Mouse (Mus musculus): ENCODE measurements around the gene Fads2. TPM values are rescaled to one million over a fixed set of nuclear protein-coding genes. Genes with fewer than 3 reads are reported as not detected.

Gene Fads2
- polyA plus RNA-seq, 1 experiment from 2014 or later: 113 TPM

DNA sequence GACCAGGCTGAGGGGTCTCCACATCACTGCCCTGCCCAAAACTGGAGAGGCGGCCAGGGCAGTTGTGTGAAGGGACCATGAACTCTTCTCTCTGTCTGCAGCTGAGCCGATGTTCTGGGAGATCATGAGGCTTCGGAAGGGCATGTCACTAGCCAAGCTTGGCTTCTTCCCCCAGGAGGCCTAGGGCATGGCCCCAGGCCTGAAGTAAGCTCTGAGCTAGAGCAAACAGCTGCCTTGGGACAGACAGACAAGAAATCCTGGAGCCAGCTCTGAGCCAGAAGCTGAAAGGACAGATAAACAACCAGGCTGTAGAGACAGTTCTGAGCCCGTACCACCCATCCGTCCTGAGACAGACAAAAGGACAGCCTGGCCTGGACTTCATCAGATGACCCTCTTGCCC, 67.2 kb downstream of the Fads2 start:
- ATAC-seq (ENCODE audit: low read depth): no peak
- no peaks in the 10 kb centered on the region for H3K9me3 ChIP-seq
- 0 out of 2 replicates have a peak, but pooled peaks cover 3% of the 10 kb centered on the region for H3K36me3 ChIP-seq
- peaks cover 11% of the 10 kb centered on the region; the same call in 1 of the 2 replicates for H3K4me1 ChIP-seq (replicated peaks)
- no peak overlapping the region for H3K9ac ChIP-seq
- no peak overlapping the region for H3K4me2 ChIP-seq
- H3K27ac ChIP-seq (replicated peaks): no peak overlapping the region
- no peaks in the 10 kb centered on the region for H3K27me3 ChIP-seq
- H3K4me3 ChIP-seq: no peak overlapping the region
- WGBS: 88% methylated on average over 5 of the region's 5 CpGs

DNA sequence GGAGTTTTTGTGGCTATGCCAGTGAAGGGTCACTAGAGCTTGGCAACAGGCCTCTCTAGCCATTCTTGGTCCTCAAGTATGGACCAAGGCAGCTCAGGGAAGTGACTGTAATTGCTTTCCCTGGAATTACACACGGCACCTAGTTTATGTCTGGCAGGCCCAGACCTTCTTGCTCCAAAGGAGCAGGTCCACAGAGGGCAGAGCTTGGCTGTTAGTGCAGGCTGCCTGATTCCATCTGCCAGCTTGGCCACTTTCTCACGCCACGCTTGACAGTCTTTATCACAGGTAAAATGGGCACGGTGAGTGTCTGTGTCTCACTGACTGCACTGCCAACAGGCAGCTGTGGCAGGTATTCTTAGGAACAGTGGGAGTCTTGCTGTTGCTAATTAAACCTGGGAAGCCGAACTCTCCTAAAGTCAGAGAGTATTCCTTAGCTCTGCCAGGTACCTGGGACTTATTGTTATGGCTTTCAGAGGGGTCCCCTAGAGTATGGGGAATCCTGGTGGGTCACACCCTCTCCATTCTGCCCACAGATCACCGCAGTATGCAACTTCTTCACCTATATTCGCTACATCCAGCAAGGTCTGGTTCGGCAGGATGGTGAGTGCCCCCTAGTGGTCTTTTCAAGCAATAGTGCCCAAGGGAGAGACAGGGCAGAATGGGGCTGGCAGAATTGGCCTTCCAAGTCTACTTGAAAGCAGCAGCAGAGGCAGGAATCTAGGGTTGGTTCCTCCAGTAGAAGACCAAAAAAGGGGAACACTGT, 68.2 kb downstream of the Fads2 start:
- Histone ChIP-seq H3K9me3 (no peaks in the 10 kb centered on the region), H3K4me3 (no peak overlapping the region), H3K4me1 (replicated peaks) (0 out of 2 replicates have a peak, but pooled peaks cover 3% of the 10 kb centered on the region), H3K9ac (no peak overlapping the region), H3K27me3 (no peaks in the 10 kb centered on the region), H3K4me2 (no peak overlapping the region), H3K27ac (replicated peaks) (no peak overlapping the region), H3K36me3 (0 out of 2 replicates have a peak, but pooled peaks cover 4% of the 10 kb centered on the region)
- WGBS: 44% methylated on average over 8 of the region's 8 CpGs
- ATAC-seq (ENCODE audit: low read depth): peak; percentile 60; the same call in 1 of the 2 replicates

DNA sequence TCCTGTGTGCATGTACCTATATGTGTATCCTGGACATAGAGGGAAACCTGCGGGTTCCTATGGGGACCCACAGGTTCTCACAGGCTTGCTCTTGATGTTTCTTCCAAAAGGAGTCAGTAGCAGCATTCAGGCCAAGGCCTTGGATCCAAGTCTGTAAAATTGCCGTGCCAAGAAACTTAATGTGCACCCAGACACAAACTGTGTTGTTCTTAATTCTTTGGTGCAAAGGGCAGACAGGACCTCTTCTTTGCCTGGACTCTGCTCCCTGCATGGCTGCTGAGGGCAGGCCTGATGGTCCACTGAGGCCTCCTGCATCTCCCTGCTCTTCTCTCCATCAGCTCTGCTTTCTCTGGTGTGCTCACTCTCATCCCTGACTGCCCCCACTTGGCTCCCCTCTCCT, 71.8 kb downstream of the Fads2 start:
- Histone ChIP-seq H3K4me1 (replicated peaks) (peaks cover 12% of the 10 kb centered on the region), H3K4me2 (no peak overlapping the region), H3K9me3 (no peaks in the 10 kb centered on the region), H3K4me3 (no peak overlapping the region), H3K27ac (replicated peaks) (no peak overlapping the region), H3K36me3 (0 out of 2 replicates have a peak, but pooled peaks cover 7% of the 10 kb centered on the region), H3K27me3 (no peaks in the 10 kb centered on the region), H3K9ac (no peak overlapping the region)
- 88% methylated on average over 2 of the region's 2 CpGs for WGBS
- no peak for ATAC-seq (ENCODE audit: low read depth)

DNA sequence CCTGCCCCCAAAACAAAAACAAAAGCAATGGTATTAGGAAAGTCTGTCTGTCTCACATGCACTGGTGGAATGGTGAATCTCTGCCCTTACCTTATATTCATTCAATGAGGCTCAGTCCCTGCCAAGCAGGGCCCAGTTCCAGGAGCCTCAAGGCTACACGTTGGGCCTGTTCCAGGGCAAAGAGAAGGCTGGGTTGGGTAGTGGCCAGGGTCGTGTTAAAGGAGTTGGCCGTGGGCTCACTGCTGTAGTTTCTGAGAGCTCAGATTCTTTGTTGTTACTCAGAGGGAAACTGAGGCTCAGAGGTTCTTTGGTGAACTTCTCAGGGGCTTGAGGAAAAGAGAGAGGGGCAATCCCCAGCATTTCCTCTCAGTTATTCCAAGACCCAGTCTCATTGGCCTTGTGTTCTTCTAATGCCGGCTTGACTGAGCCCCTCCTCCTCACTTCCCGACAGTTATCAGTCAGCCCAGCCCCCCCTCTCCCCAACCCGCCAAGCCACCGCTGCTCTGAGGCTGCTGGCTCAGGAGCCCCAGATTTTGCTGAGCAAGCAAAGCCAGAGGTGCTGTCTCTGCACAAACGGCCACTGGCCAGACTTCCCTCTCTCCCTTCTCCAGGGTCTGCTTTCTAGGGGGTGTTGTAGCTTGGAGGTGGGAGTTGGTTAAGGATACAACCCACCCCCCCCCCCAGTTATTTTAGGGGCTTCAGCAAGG, 76.2 kb downstream of the Fads2 start:
- Histone ChIP-seq H3K9me3 (no peaks in the 10 kb centered on the region), H3K36me3 (0 out of 2 replicates have a peak, but pooled peaks cover 7% of the 10 kb centered on the region), H3K27me3 (no peaks in the 10 kb centered on the region), H3K4me3 (no peak overlapping the region), H3K9ac (no peak overlapping the region), H3K27ac (replicated peaks) (peak overlapping the region; percentile 54), H3K4me2 (0 out of 2 replicates have a peak overlapping the region, but pooled peaks have one; percentile 16), H3K4me1 (replicated peaks) (peaks cover 17% of the 10 kb centered on the region)
- 26% methylated on average over 8 of the region's 8 CpGs for WGBS
- ATAC-seq (ENCODE audit: low read depth): 0 out of 2 replicates have a peak, but pooled peaks have one; percentile 55

DNA sequence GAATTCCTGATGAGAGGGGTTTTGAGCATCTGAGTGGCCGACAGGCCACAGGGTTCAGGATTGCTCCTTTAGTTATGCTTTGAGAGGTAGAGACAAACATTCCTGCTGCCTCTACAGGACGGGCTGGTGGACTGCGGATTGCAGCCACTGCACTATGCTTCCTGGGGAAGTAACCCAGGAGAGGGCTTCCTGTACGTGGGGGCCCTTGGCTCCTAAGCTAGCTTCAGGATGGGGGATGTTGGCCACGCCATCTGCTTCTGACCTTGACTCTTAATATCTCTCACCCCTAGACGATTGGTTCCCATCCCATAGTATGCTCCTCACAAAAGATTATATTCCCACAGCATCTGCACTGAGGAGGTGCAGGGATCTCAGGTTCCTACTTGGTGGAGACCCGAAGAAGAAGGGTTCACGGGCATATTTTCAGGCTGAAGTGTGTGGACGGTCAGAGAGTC, 78.2 kb downstream of the Fads2 start:
- H3K27me3 ChIP-seq: 0 out of 2 replicates have a peak, but pooled peaks cover 7% of the 10 kb centered on the region
- H3K4me2 ChIP-seq: no peak overlapping the region
- H3K9me3 ChIP-seq: no peaks in the 10 kb centered on the region
- 0 out of 2 replicates have a peak, but pooled peaks cover 2% of the 10 kb centered on the region for H3K36me3 ChIP-seq
- ATAC-seq (ENCODE audit: low read depth): no peak
- peaks cover 31% of the 10 kb centered on the region for H3K4me1 ChIP-seq (replicated peaks)
- H3K27ac ChIP-seq (replicated peaks): peak overlapping the region; percentile 61; the same call in 1 of the 2 replicates
- peak overlapping the region; percentile 22; the same call in 1 of the 2 replicates for H3K9ac ChIP-seq
- 69% methylated on average over 9 of the region's 9 CpGs for WGBS
- no peak overlapping the region for H3K4me3 ChIP-seq

DNA sequence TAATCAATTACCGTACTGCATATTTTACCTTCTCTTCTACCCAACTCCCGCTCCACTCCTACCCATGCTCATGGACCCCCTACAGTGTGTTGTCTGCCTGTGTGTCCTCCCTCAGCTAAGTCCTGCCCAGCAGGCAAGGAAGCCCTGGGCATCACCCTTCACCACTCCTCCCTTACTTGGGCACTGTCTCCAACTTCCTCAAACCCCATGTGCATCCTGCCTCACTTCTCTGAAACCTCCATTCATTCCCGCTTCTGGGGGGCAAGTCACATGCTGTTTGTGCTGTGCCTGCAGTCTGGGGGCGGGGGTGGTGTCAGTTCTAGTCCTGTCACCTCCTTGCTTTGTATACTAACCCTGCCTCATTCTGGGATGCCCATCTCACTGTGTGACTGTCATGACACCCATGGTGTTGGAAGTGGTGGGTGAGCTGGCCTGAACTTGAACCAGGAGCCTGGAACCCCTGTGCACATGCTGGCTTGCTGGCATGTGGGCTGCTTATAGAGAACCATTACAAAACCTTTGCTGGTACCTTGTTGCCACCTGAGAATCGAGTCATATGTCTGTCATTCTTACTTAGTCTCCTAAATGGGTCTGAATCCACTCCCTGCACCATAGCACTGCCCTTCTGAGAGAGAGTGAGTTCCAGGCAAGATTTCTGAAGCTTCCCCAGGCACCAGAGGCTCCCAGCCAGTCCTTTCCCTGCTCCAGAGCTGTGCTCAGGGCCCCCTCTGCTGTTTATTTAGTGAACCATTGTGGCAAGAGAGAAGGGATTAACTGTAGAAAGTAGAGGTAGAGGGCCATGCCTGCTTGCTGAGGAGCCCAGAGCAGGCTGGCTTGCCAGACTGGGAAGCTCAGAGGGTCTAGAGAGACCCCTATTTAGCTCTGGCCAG, 78.9 kb downstream of the Fads2 start:
- no peak for ATAC-seq (ENCODE audit: low read depth)
- no peaks in the 10 kb centered on the region for H3K36me3 ChIP-seq
- H3K4me1 ChIP-seq (replicated peaks): peaks cover 34% of the 10 kb centered on the region
- H3K4me2 ChIP-seq: no peak overlapping the region
- 0 out of 2 replicates have a peak, but pooled peaks cover 7% of the 10 kb centered on the region for H3K27me3 ChIP-seq
- H3K27ac ChIP-seq (replicated peaks): peak overlapping the region; percentile 61
- H3K4me3 ChIP-seq: no peak overlapping the region
- H3K9me3 ChIP-seq: no peaks in the 10 kb centered on the region
- peak overlapping the region; percentile 22; the same call in 1 of the 2 replicates for H3K9ac ChIP-seq
- 70% methylated on average over 5 of the region's 5 CpGs for WGBS

DNA sequence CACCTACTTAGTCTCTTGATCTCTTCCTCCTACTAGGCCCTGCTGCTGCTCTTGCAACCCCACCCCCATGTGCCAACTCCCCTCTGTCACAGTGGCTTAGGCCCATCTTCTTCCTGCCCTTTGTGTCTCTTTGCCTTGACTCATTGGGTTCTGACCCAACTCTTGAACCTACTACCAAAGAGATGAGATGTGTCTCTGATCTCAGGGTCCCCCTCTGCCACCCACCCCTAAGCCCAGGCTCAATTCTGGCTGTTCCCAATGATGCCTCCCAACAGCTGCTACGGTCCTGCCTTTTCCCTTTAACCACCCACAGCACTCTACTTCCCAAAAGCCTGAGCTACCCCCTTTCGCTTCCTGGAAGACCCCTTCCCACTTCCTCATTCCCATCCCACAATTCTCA, 79.6 kb downstream of the Fads2 start:
- WGBS: 77% methylated on average over 2 of the region's 2 CpGs
- H3K36me3 ChIP-seq: no peaks in the 10 kb centered on the region
- no peak overlapping the region for H3K27ac ChIP-seq (replicated peaks)
- H3K4me3 ChIP-seq: no peak overlapping the region
- 0 out of 2 replicates have a peak, but pooled peaks cover 7% of the 10 kb centered on the region for H3K27me3 ChIP-seq
- no peak overlapping the region for H3K4me2 ChIP-seq
- peaks cover 37% of the 10 kb centered on the region for H3K4me1 ChIP-seq (replicated peaks)
- no peak overlapping the region for H3K9ac ChIP-seq
- ATAC-seq (ENCODE audit: low read depth): no peak
- no peaks in the 10 kb centered on the region for H3K9me3 ChIP-seq

DNA sequence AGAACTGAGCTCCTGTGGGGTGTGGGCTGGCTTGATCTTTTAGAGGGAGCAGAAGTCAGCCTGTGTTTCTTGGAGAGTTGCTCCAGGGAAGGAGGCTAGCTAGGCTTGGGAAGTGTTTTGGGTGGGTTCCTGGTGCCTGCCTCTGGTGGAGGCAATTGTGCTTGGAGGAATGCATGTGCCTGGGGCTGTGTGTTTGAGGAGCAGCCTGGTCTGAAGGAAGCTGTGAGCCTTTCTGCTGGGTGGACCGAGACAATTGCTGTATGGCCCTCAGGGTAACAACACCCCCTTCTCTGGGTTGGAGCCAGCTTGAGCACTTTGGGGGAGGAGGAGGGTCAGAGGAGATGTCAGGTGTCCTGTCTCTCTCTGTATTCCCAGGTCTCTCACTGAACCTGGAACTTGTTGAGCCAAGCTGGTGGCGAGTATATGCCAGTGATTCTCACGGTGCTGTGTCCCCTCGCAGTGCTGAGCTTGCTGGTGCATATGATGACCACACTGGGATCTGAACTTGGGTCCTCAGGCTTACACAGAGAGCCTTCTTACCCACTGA, 82.3 kb downstream of the Fads2 start:
- WGBS: 64% methylated on average over 4 of the region's 4 CpGs

DNA sequence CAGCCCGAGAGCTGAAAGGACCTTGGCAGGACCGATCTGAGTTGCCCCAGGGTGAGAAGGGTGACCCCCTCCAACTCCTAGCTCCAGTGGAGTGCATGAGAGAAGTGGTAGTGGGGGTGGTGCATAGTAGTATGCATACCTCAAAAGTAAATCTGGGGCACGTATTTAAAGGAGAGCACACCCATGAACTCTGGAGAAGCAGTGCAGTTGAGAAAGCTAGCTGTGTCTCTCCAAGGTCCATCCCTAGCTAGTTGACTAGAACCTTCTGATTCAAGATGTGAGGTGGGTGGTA, 83.1 kb downstream of the Fads2 start:
- Histone ChIP-seq H3K4me2 (peak overlapping the region; percentile 93), H3K4me3 (peak overlapping the region; percentile 63), H3K9ac (peak overlapping the region; percentile 81), H3K27ac (replicated peaks) (0 out of 2 replicates have a peak overlapping the region, but pooled peaks have one; percentile 67), H3K27me3 (0 out of 2 replicates have a peak, but pooled peaks cover 7% of the 10 kb centered on the region), H3K4me1 (replicated peaks) (peaks cover 28% of the 10 kb centered on the region), H3K36me3 (no peaks in the 10 kb centered on the region), H3K9me3 (no peaks in the 10 kb centered on the region)
- 11% methylated on average over 3 of the region's 3 CpGs for WGBS
- no peak; the same call in none of the 2 replicates for ATAC-seq (ENCODE audit: low read depth)

More for the DNA sequence above, 82.3 kb downstream of the Fads2 start:
- 0 out of 2 replicates have a peak, but pooled peaks cover 7% of the 10 kb centered on the region for H3K27me3 ChIP-seq
- H3K36me3 ChIP-seq: no peaks in the 10 kb centered on the region
- H3K4me1 ChIP-seq (replicated peaks): peaks cover 28% of the 10 kb centered on the region
- no peak for ATAC-seq (ENCODE audit: low read depth)
- no peak overlapping the region for H3K27ac ChIP-seq (replicated peaks)
- peak overlapping the region; percentile 63 for H3K4me3 ChIP-seq
- peak overlapping the region; percentile 93 for H3K4me2 ChIP-seq
- H3K9me3 ChIP-seq: no peaks in the 10 kb centered on the region
- peak overlapping the region; percentile 81; the same call in 1 of the 2 replicates for H3K9ac ChIP-seq

DNA sequence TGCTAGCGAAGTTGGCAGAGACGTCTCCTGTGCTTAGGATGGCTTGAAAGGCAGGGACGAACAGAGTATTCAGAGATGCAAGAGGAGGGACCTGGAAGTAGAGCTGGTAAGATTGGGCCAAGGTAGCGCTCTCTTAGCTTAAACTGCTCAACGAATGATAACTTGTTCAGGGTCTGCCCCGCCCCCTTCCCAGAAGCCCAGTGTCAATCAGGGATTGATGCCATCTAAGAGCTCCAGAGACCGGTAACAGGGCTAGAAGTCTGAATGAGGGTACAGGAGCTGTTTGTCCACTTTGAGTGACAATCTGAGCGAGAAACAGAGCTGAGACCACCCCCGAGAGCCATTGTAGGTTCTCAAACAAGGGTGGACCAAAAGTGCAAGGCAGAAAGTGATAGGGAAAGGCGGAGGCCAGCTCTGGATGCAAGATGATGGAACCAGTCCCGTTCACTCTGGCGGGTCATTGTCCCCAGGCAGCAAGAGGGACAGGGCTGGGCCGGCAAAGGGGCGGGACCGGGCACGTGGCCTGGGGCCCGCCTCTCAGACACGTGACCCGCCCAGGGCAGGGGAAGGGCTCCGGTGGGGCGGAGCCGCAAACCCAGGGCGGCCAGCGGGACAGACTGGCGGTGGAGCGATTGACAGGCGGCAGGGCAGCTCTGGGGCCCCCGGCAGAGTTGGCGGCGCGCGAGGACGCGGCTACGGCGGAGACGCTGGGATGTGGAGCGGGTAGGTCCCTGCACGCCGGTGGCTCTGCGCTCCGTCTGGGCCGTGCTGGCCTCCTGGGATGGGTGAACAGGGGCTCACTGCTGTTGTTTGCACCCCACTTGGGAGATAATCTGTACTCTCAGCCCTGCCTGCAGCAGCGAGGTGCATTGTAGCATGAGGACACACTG, 83.7 kb downstream of the Fads2 start:
- Histone ChIP-seq H3K27ac (replicated peaks) (peak overlapping the region; percentile 67), H3K4me2 (peak overlapping the region; percentile 93), H3K9me3 (no peaks in the 10 kb centered on the region), H3K27me3 (0 out of 2 replicates have a peak, but pooled peaks cover 7% of the 10 kb centered on the region), H3K9ac (peak overlapping the region; percentile 81), H3K36me3 (no peaks in the 10 kb centered on the region), H3K4me3 (peak overlapping the region; percentile 63), H3K4me1 (replicated peaks) (peaks cover 28% of the 10 kb centered on the region)
- ATAC-seq (ENCODE audit: low read depth): peak; percentile 95
- WGBS: 4% methylated on average over 43 of the region's 44 CpGs
